Mouse (Mus musculus) left cerebral cortex, adult 11 months (tissue): ENCODE measurements at regions not wholly inside any gene's neighbourhood (a gene's known extent, or its start where the extent isn't known, plus 50 kb on each side); places are given as distances from the start of the nearest gene placed in this dataset.

Source experiments
- DNase-seq: peaks from one replicate; pipeline ENCODE4 v3.0.0; 2022; ENCODE audit warnings: low spot score

- no peak for DNase-seq
These were observed 302.5 kb upstream of the 4931429L15Rik start for GRCm38 (mm10) chr9:46622255-46622654.

GRCm38 (mm10) chr9:46621851-46622250 lies 302.1 kb upstream of the 4931429L15Rik start:
- DNase-seq: no peak

- DNase-seq: no peak
These were observed 290.6 kb upstream of the 4931429L15Rik start for GRCm38 (mm10) chr9:46610101-46611005.

- no peak for DNase-seq
These were observed 288.9 kb upstream of the 4931429L15Rik start for GRCm38 (mm10) chr9:46608695-46609094.

GRCm38 (mm10) chr9:46600803-46601202 lies 281.0 kb upstream of the 4931429L15Rik start:
- no peak for DNase-seq

GRCm38 (mm10) chr9:46599931-46600708 lies 280.3 kb upstream of the 4931429L15Rik start:
- peak; percentile 51 for DNase-seq

GRCm38 (mm10) chr9:46598518-46598917 lies 278.7 kb upstream of the 4931429L15Rik start:
- no peak for DNase-seq

GRCm38 (mm10) chr9:46593444-46593843 lies 273.7 kb upstream of the 4931429L15Rik start:
- no peak for DNase-seq

- DNase-seq: no peak
These were observed 273.1 kb upstream of the 4931429L15Rik start for GRCm38 (mm10) chr9:46592908-46593307.

GRCm38 (mm10) chr9:46586818-46587217 lies 267.0 kb upstream of the 4931429L15Rik start:
- no peak for DNase-seq

GRCm38 (mm10) chr9:46581844-46582243 lies 262.1 kb upstream of the 4931429L15Rik start:
- no peak for DNase-seq

GRCm38 (mm10) chr9:46562301-46562700 lies 242.5 kb upstream of the 4931429L15Rik start:
- DNase-seq: no peak

GRCm38 (mm10) chr9:46558481-46558880 lies 238.7 kb upstream of the 4931429L15Rik start:
- no peak for DNase-seq

GRCm38 (mm10) chr9:46557781-46558180 lies 238.0 kb upstream of the 4931429L15Rik start:
- no peak for DNase-seq

- DNase-seq: no peak
These were observed 235.4 kb upstream of the 4931429L15Rik start for GRCm38 (mm10) chr9:46555156-46555555.

- no peak for DNase-seq
These were observed 234.9 kb upstream of the 4931429L15Rik start for GRCm38 (mm10) chr9:46554586-46555152.

- no peak for DNase-seq
These were observed 229.6 kb upstream of the 4931429L15Rik start for GRCm38 (mm10) chr9:46549416-46549815.

GRCm38 (mm10) chr9:46544326-46544725 lies 224.5 kb upstream of the 4931429L15Rik start:
- DNase-seq: no peak

GRCm38 (mm10) chr9:46541001-46541400 lies 221.2 kb upstream of the 4931429L15Rik start:
- DNase-seq: no peak

GRCm38 (mm10) chr9:46538616-46539015 lies 218.8 kb upstream of the 4931429L15Rik start:
- no peak for DNase-seq

GRCm38 (mm10) chr9:46516401-46517130 lies 196.8 kb upstream of the 4931429L15Rik start:
- no peak for DNase-seq
